Mouse (Mus musculus): Measurements from ENCODE around the gene Fcrl6. TPM values are rescaled to one million over a fixed set of nuclear protein-coding genes. Genes with fewer than 3 reads are reported as not detected.

Fcrl6 gene
- polyA plus RNA-seq, 1 experiment from 2014 or later, result not detected

GRCm38 (mm10) chr1:172590385-172590784 lies 12.0 kb downstream of the Fcrl6 start, which contains the start of gene Slamf8:
Slamf8 (minus strand) TSS chr1:172590568.
- H3K9ac ChIP-seq (ENCODE audit: low read length), result no peak within 1 kb of the TSS
- H3K4me1 ChIP-seq (ENCODE audit: control insufficient read depth, insufficient read depth, low read length), result peaks cover 1% of the 10 kb centered on the region; the same call in 1 of the 2 replicates
- H3K4me3 ChIP-seq (replicated peaks; ENCODE audit: low read length), result no peak within 1 kb of the TSS
- no peaks in the 10 kb centered on the region for H3K9me3 ChIP-seq (replicated peaks; ENCODE audit: control insufficient read depth, low read length)
- H3K27me3 ChIP-seq (ENCODE audit: control insufficient read depth, insufficient read depth, low read length), result no peaks in the 10 kb centered on the region
- no peak within 1 kb of the TSS for H3K4me2 ChIP-seq (ENCODE audit: low read depth, low read length)
- H3K27ac ChIP-seq (ENCODE audit: low read length), result no peak within 1 kb of the TSS
- no peak for ATAC-seq (ENCODE audit: insufficient read depth, low FRiP score)
- WGBS, result 66% methylated on average over 7 of the region's 7 CpGs
- no peaks in the 10 kb centered on the region for H3K36me3 ChIP-seq (ENCODE audit: control insufficient read depth, insufficient read depth, low read length)

GRCm38 (mm10) chr1:172585612-172586567 lies 16.5 kb downstream of the Fcrl6 start:
- Histone ChIP-seq H3K4me1 (ENCODE audit: control insufficient read depth, insufficient read depth, low read length) (peaks cover 4% of the 10 kb centered on the region; the same call in 1 of the 2 replicates), H3K36me3 (ENCODE audit: control insufficient read depth, insufficient read depth, low read length) (no peaks in the 10 kb centered on the region), H3K27me3 (ENCODE audit: control insufficient read depth, insufficient read depth, low read length) (no peaks in the 10 kb centered on the region), H3K9me3 (replicated peaks; ENCODE audit: control insufficient read depth, low read length) (no peaks in the 10 kb centered on the region), H3K27ac (ENCODE audit: low read length) (no peak overlapping the region), H3K9ac (ENCODE audit: low read length) (no peak overlapping the region), H3K4me3 (replicated peaks; ENCODE audit: low read length) (no peak overlapping the region), H3K4me2 (ENCODE audit: low read depth, low read length) (no peak overlapping the region)
- no peak for ATAC-seq (ENCODE audit: insufficient read depth, low FRiP score)
- 30% methylated on average over 26 of the region's 26 CpGs for WGBS

- WGBS, result 41% methylated on average over 4 of the region's 4 CpGs
- H3K27ac ChIP-seq (ENCODE audit: low read length), result no peak overlapping the region
- no peaks in the 10 kb centered on the region for H3K27me3 ChIP-seq (ENCODE audit: control insufficient read depth, insufficient read depth, low read length)
- H3K36me3 ChIP-seq (ENCODE audit: control insufficient read depth, insufficient read depth, low read length), result no peaks in the 10 kb centered on the region
- no peak overlapping the region for H3K9ac ChIP-seq (ENCODE audit: low read length)
- H3K4me3 ChIP-seq (replicated peaks; ENCODE audit: low read length), result no peak overlapping the region
- no peaks in the 10 kb centered on the region for H3K9me3 ChIP-seq (replicated peaks; ENCODE audit: control insufficient read depth, low read length)
- no peak overlapping the region for H3K4me2 ChIP-seq (ENCODE audit: low read depth, low read length)
- no peak for ATAC-seq (ENCODE audit: insufficient read depth, low FRiP score)
- peaks cover 4% of the 10 kb centered on the region; the same call in 1 of the 2 replicates for H3K4me1 ChIP-seq (ENCODE audit: control insufficient read depth, insufficient read depth, low read length)
Measured at GRCm38 (mm10) chr1:172585026-172585425, 17.3 kb downstream of the Fcrl6 start.

- ATAC-seq (ENCODE audit: insufficient read depth, low FRiP score), result no peak
- no peak overlapping the region for H3K27ac ChIP-seq (ENCODE audit: low read length)
- H3K9ac ChIP-seq (ENCODE audit: low read length), result no peak overlapping the region
- no peak overlapping the region for H3K4me3 ChIP-seq (replicated peaks; ENCODE audit: low read length)
- peaks cover 4% of the 10 kb centered on the region; the same call in 1 of the 2 replicates for H3K4me1 ChIP-seq (ENCODE audit: control insufficient read depth, insufficient read depth, low read length)
- WGBS, result 90% methylated on average over 6 of the region's 6 CpGs
- no peaks in the 10 kb centered on the region for H3K27me3 ChIP-seq (ENCODE audit: control insufficient read depth, insufficient read depth, low read length)
- no peaks in the 10 kb centered on the region for H3K36me3 ChIP-seq (ENCODE audit: control insufficient read depth, insufficient read depth, low read length)
- no peaks in the 10 kb centered on the region for H3K9me3 ChIP-seq (replicated peaks; ENCODE audit: control insufficient read depth, low read length)
- H3K4me2 ChIP-seq (ENCODE audit: low read depth, low read length), result no peak overlapping the region
Measured at GRCm38 (mm10) chr1:172584271-172584670, 18.1 kb downstream of the Fcrl6 start.

- H3K9ac ChIP-seq (ENCODE audit: low read length), result no peak overlapping the region
- no peak overlapping the region for H3K4me3 ChIP-seq (replicated peaks; ENCODE audit: low read length)
- H3K4me2 ChIP-seq (ENCODE audit: low read depth, low read length), result no peak overlapping the region
- H3K36me3 ChIP-seq (ENCODE audit: control insufficient read depth, insufficient read depth, low read length), result no peaks in the 10 kb centered on the region
- no peaks in the 10 kb centered on the region for H3K9me3 ChIP-seq (replicated peaks; ENCODE audit: control insufficient read depth, low read length)
- H3K27ac ChIP-seq (ENCODE audit: low read length), result no peak overlapping the region
- H3K27me3 ChIP-seq (ENCODE audit: control insufficient read depth, insufficient read depth, low read length), result no peaks in the 10 kb centered on the region
- WGBS, result 81% methylated on average over 8 of the region's 8 CpGs
- ATAC-seq (ENCODE audit: insufficient read depth, low FRiP score), result no peak
- peaks cover 4% of the 10 kb centered on the region; the same call in 1 of the 2 replicates for H3K4me1 ChIP-seq (ENCODE audit: control insufficient read depth, insufficient read depth, low read length)
Measured at GRCm38 (mm10) chr1:172582436-172582835, 19.9 kb downstream of the Fcrl6 start.

- H3K9me3 ChIP-seq (replicated peaks; ENCODE audit: control insufficient read depth, low read length), result no peaks in the 10 kb centered on the region
- H3K36me3 ChIP-seq (ENCODE audit: control insufficient read depth, insufficient read depth, low read length), result no peaks in the 10 kb centered on the region
- no peak for ATAC-seq (ENCODE audit: insufficient read depth, low FRiP score)
- no peak overlapping the region for H3K27ac ChIP-seq (ENCODE audit: low read length)
- WGBS, result 49% methylated on average over 6 of the region's 6 CpGs
- no peaks in the 10 kb centered on the region for H3K27me3 ChIP-seq (ENCODE audit: control insufficient read depth, insufficient read depth, low read length)
- H3K4me2 ChIP-seq (ENCODE audit: low read depth, low read length), result no peak overlapping the region
- H3K4me1 ChIP-seq (ENCODE audit: control insufficient read depth, insufficient read depth, low read length), result no peaks in the 10 kb centered on the region
- no peak overlapping the region for H3K4me3 ChIP-seq (replicated peaks; ENCODE audit: low read length)
- H3K9ac ChIP-seq (ENCODE audit: low read length), result no peak overlapping the region
Measured at GRCm38 (mm10) chr1:172580116-172580515, 22.2 kb downstream of the Fcrl6 start.

- no peak overlapping the region for H3K9ac ChIP-seq (ENCODE audit: low read length)
- ATAC-seq (ENCODE audit: insufficient read depth, low FRiP score), result no peak
- 26% methylated on average over 4 of the region's 4 CpGs for WGBS
- H3K9me3 ChIP-seq (replicated peaks; ENCODE audit: control insufficient read depth, low read length), result no peaks in the 10 kb centered on the region
- H3K36me3 ChIP-seq (ENCODE audit: control insufficient read depth, insufficient read depth, low read length), result no peaks in the 10 kb centered on the region
- H3K4me1 ChIP-seq (ENCODE audit: control insufficient read depth, insufficient read depth, low read length), result no peaks in the 10 kb centered on the region
- H3K4me2 ChIP-seq (ENCODE audit: low read depth, low read length), result no peak overlapping the region
- no peak overlapping the region for H3K4me3 ChIP-seq (replicated peaks; ENCODE audit: low read length)
- no peaks in the 10 kb centered on the region for H3K27me3 ChIP-seq (ENCODE audit: control insufficient read depth, insufficient read depth, low read length)
- H3K27ac ChIP-seq (ENCODE audit: low read length), result no peak overlapping the region
Measured at GRCm38 (mm10) chr1:172567758-172568157, 34.6 kb downstream of the Fcrl6 start.

- ATAC-seq (ENCODE audit: insufficient read depth, low FRiP score), result no peak
- peaks cover 10% of the 10 kb centered on the region; the same call in 1 of the 2 replicates for H3K4me1 ChIP-seq (ENCODE audit: control insufficient read depth, insufficient read depth, low read length)
- 62% methylated on average over 3 of the region's 3 CpGs for WGBS
- no peak overlapping the region for H3K27ac ChIP-seq (ENCODE audit: low read length)
- H3K4me2 ChIP-seq (ENCODE audit: low read depth, low read length), result no peak overlapping the region
- no peak overlapping the region for H3K9ac ChIP-seq (ENCODE audit: low read length)
- H3K36me3 ChIP-seq (ENCODE audit: control insufficient read depth, insufficient read depth, low read length), result no peaks in the 10 kb centered on the region
- H3K4me3 ChIP-seq (replicated peaks; ENCODE audit: low read length), result no peak overlapping the region
- no peaks in the 10 kb centered on the region for H3K9me3 ChIP-seq (replicated peaks; ENCODE audit: control insufficient read depth, low read length)
- peaks cover 8% of the 10 kb centered on the region for H3K27me3 ChIP-seq (ENCODE audit: control insufficient read depth, insufficient read depth, low read length)
Measured at GRCm38 (mm10) chr1:172566131-172566530, 36.2 kb downstream of the Fcrl6 start.

- 4% methylated on average over 10 of the region's 10 CpGs for WGBS
- no peaks in the 10 kb centered on the region for H3K9me3 ChIP-seq (replicated peaks; ENCODE audit: control insufficient read depth, low read length)
- H3K27ac ChIP-seq (ENCODE audit: low read length), result peak overlapping the region; percentile 44; the same call in 1 of the 2 replicates
- peak overlapping the region; percentile 72 for H3K4me3 ChIP-seq (replicated peaks; ENCODE audit: low read length)
- H3K36me3 ChIP-seq (ENCODE audit: control insufficient read depth, insufficient read depth, low read length), result no peaks in the 10 kb centered on the region
- H3K27me3 ChIP-seq (ENCODE audit: control insufficient read depth, insufficient read depth, low read length), result peaks cover 16% of the 10 kb centered on the region
- 0 out of 2 replicates have a peak, but pooled peaks have one; percentile 4 for ATAC-seq (ENCODE audit: insufficient read depth, low FRiP score)
- peaks cover 12% of the 10 kb centered on the region; the same call in 1 of the 2 replicates for H3K4me1 ChIP-seq (ENCODE audit: control insufficient read depth, insufficient read depth, low read length)
- peak overlapping the region; percentile 82 for H3K9ac ChIP-seq (ENCODE audit: low read length)
- peak overlapping the region; percentile 93 for H3K4me2 ChIP-seq (ENCODE audit: low read depth, low read length)
Measured at GRCm38 (mm10) chr1:172563465-172563828, 38.9 kb downstream of the Fcrl6 start.
